Mouse (Mus musculus): ENCODE results near the gene Cldn9.

The Cldn9 gene

DNA sequence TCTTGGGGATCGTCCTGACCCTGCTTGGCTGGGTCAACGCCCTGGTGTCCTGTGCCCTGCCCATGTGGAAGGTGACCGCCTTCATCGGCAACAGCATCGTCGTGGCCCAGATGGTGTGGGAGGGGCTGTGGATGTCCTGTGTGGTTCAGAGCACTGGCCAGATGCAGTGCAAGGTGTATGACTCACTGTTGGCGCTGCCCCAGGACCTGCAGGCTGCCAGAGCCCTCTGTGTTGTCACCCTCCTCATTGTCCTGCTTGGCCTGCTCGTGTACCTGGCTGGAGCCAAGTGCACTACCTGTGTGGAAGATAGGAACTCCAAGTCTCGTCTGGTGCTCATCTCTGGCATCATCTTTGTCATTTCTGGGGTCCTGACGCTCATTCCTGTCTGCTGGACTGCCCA is 2.7 kb downstream of the Cldn9 start:
- in situ Hi-C loops (cut with MseI, MboI), result no loop called here

DNA sequence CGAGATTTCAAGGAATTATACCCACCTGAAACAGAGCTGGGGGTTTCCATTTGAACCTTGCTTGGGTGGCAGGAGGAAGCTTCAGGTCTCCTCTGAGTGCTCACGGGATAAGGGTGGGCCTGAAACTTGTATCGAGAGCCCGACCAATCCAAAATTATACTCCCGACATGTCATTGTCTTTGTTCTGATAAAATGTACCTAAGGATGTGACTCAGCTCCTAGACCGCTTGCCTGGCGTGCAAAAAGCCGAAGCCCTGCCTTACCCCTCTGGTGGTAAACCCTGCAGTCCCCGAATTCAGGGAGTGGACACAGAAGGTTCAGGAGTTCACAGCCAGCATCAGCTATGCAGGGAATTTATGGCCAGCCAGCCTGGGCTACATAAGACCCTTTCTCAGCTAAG is 3.5 kb downstream of the Cldn9 start:
- in situ Hi-C loops (cut with MseI, MboI), result no loop called here

DNA sequence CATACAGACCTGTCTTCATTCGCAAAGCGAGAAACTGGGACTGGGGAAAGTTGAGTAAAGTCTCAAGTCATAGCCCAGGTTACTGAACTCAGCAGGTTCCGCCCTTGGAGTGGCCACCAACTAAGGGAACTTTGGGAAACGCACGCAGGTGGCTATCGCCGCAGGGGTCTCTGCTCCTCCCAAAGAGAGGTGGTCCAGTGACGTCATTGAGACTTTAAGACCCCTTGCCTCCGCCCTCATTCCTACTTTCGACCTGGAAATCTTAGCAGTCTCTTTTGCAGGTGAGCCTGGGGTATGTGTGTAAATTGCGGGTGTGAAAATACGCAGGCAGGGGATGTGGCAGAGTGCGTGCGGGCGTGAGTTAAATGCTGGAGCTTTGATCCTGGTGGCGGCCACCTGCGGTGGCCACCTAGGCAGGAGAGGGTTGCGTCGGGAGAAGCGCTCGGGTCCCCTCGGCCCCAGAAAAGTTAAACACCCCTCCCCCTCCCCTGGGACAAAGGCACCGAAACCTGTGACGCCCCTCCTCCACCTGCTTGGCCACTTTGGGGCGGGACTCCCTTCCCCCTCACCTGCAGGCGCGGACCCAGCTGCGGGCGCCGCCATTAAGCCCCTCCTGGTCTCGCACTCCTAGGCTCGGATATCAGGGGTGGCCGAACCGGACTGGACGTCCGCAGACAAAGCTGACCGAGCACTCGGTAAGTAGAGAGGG is 4.5 kb downstream of the Cldn9 start, which contains the start of gene Cldn6:
Gene Cldn6, plus strand, starts transcription at position 123 of the 709 bp plus-strand sequence.
- in situ Hi-C loops (cut with MseI, MboI), result no loop called here

DNA sequence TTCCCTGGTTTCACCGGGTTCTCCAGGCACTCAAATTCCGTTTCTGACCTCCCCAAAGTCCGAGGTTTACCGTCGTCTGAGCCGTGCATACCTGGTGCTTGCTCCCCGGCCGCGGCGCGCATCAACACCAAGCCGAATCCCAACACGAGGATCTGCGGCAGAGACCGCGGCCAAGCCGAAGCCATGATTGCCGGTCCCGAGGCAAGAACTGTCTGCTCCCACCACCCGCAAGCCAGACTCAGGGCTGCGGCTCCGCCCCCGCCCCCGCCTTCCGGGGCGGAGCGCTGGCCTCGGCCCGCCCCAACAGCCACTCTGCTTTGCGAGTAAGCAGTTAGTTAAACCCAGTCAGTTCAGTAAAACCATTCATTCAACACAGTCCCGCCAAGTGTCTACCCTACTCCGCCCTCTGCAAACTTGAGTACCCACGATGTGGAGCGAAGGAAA is 6.6 kb downstream of the Cldn9 start, which contains the start of gene Tnfrsf12a:
Gene Tnfrsf12a, minus strand, starts transcription at position 233 of the 444 bp plus-strand sequence.
- in situ Hi-C loops (cut with MseI, MboI), result no loop called here

DNA sequence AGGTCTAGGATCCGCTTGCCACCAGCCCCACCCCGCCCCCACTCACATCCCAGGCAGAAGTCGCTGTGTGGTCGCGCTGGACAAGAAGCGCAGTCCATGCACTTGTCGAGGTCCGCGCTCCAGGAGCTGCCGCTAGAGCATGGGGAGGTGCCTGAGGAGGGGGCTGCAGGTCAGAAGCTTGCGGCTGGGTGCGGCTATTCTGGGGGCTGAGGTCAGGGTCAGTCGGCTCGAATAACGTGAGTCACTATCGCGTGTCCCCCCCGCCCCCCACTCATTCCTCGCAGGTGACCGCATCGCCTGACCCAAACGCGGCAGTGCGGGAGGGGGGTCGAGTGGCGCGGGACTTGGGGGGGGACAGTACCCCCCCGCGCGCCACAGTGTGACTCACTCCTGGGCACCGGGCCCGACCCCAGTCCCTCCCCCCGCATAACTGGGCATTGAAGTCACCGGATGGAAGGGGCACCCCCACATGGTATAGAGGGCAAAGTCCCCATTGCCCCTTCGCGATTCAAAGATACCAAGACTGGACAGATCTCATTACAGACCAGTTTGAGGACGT is 7.3 kb downstream of the Cldn9 start:
- in situ Hi-C loops (cut with MseI, MboI), result no loop called here

DNA sequence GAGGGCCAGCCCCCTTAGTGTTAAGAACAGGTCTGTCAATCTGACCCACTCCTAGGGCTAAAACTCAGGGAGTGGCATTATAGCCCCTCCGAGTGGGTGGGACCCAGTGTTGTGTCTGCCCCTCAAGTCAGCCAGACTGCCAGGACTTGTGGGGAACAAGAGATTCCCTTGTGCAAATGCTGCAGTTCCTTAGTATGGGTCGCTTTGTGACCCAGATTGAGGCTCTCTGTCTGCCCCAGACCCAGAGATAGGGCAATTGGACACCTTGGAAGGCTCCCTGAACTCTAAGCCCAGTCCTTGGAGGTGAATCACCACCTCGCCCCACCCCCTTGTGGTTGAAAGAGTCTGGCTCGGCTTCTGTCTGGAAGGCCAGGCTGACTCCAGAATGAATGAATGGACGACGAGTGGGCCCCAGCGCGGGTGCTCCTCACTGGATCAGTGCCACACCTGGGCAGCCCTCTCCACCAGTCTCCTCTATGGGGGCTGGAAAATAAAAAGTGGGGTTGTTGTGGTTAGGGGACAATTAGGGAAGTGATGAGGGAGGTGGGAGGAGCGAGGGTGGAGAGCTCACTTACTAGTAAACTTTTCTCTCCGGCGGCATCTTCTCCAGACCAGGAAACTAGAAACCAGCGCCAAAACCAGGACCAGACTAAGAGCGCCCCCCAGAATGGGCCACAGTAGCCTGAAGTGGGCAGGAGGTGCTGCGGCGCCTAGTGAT is 8.1 kb downstream of the Cldn9 start:
- in situ Hi-C loops (cut with MseI, MboI), result no loop called here

DNA sequence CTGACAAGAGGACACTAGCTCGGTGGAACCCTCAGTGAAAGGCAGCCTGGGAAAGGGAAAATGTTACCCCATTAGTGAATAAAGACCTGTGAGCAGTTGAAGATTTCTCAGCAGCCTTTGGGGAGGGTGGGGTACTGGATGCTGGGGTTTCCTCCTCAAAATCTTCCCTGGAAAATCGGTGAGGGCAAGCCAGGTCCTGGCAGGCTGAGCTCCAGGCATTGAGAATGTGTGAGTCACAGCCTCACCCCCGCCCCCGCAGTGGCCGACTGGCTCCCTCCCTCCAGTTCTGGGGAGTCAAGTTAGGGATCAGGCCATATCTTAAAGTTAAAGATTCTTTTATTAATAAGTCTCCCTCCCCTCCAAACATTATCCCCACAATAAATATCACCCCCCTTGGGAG is 8.7 kb downstream of the Cldn9 start:
- in situ Hi-C loops (cut with MseI, MboI), result no loop called here

DNA sequence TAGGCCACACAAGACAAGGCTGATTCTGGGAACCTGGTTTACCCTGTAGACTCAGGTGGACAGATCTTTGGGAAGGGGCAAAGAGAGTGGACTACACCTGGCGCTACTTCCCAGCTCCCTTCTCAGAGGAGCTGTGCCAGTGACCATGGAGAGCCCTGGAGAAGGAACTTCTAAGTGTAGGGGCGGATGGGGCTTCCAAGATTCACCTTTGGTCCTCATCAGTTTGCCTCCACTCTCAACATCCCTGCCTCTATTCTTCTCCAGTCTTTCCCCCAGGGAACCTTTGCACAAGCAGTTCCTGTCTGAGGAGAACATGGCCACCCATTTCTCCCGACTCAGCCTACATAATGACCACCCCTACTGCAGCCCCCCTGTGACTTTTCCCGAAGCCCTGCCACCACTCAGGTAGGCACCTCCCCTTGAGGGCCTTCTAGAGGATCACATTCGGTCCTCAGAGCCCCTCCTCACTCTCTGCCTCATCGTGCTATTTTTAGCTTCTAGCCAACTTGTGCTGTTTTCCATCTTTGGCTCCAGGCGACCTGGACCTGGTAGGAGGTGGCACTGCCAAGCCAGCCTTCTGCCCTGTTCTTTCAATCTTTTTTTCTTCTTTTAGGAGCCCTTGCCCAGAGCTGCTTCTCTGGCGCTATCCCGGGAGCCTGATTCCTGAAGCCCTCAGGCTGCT is 9.4 kb downstream of the Cldn9 start:
- in situ Hi-C loops (cut with MseI, MboI), result no loop called here

DNA sequence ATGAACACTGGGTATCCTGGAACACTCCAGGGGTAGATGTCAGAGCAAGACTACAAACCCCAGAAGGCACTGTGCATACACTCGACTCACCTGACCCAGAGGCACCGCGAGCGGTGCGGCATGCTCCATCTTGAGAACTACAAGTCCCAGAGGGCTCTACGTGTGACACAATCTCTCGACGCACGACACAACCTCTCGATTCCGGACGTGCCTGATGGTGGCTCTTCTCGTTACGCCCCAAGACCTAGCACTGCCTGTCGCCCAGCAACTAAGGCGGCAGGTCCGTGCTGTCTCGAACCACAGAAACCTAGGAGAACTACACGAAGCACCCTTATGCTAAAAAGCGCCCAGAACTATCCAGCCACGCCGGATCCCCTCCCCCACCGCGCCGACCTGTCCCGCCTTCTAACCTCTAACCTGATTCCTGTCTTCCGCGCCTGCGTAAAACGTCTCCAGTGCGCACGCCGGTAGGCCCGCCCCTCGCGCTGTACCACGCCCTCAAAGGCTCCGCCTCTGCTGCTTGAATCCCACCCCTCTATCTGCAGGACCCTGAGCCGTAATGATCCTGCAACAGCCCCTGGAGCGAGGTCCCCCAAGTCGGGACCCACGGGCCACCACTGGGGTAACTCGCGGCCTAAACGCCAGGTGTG is 10.3 kb downstream of the Cldn9 start, which contains the start of the genes Hcfc1r1 and Thoc6:
Gene Hcfc1r1, plus strand, starts transcription at position 173 of the 650 bp plus-strand sequence.
Gene Thoc6, minus strand, starts transcription at position 459 of the 650 bp plus-strand sequence.
- in situ Hi-C loops (cut with MseI, MboI), result no loop called here

DNA sequence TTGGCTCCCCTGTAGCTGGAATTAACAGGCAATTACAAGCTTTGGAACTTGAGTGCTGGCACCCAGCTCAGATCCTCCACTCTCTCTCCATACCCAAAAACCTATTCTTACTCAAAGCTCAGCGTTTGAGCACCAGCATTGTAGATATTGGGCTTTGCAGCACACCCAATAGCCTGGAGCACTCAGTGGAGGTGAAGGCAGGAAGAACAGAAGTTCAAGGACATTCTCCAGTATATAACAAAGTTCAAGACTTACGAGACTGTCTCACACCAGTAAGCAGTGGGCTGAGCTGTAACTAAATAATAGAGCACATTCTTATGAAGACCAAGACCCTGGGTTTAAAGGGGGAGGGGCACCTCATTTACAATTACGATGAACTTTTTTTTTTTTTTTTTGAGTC is 11.1 kb downstream of the Cldn9 start:
- in situ Hi-C loops (cut with MseI, MboI), result no loop called here

DNA sequence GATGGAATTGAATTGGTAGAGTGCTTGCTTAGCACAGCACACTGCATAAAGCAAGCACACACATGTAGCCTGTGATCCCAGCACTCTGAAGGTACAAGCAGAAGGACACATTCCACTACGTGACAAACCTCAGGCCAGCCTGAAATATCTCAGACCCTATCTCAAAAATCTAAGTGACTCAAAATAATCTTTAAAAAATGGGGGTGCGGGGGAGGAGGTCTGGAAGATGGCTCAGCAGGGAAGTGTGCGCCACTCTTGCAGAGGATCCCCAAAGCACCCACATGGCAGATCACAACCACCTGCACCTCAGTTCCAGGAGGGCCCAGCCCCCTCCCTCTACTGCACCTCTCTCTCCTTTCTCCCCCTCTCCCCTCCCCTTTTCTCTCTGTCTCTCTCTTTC is 12.3 kb downstream of the Cldn9 start:
- in situ Hi-C loops (cut with MseI, MboI), result no loop called here

DNA sequence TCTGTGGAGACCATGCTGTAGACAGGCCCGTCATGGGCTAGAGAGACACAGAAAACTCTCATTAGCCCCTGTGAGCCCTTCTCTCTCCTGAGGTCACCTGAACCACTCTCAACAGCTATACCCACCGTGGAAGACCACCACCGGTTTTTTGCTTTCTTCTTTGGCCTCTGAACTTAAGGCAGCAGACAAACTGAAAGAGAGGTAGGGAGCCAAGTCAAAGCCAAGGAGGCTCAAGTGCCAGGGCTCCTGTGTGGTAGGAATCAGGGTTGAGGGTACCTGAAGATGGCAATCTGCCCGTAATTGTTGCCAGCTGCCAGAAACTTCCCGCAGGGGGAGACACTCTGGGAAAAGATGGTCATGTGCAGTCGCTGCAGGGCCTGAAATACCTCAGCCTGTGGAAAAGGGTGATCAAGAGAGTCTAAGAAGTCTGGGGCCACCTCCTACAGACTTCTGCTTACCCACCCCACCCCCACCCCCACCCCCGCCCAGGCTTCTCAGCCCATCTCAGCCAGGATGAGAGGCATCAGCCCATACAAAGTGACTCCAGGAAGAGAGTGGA is 13.2 kb downstream of the Cldn9 start:
- in situ Hi-C loops (cut with MseI, MboI), result no loop called here

DNA sequence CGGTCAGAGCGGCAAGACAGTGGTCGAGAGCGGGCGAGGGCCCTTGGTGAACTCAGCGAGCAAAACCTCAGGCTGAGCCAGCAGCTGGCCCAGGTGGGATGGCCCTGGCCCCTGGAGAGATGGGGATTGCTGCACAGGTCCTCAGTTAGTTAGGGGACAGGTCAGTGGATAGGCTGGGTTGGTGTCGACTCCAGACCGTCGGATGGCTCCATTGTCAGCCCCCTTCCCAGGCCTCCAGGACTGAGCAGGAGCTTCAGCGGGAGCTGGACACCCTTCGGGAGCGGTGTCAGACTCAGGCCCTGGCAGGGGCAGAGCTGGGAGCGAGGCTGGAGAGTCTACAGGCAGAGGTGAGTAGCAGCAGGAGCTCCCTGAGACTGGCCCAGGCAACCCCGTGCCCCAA is 18.3 kb downstream of the Cldn9 start:
- in situ Hi-C loops (cut with MseI, MboI), result no loop called here

DNA sequence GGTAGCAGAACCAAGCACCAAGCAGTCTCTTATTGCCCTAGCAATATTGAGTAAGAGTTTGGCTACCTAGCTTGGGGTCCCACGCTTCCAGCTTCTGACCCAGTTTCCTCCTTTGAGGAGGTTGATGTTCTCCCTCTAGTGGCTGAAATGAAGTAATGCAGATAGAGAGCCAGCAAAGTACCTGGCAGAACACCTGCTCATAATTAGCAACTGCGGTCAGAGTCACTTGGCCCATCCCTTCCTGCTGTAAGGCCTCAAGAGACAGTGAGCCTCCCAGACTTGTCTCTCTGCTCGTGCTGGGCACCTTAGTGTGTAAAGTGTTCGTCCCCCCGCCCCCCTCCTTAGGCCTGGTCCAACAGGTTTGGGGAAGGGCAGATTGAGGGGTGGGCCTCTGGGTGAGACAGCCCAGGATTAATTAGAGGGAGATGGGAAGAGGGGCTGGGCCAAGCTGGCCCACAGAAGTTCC is 19.2 kb downstream of the Cldn9 start:
- in situ Hi-C loops (cut with MseI, MboI), result loop anchor here (5.0 kb wide), 1 partner anchor 38 kb away; no protein-coding TSS in a partner anchor

DNA sequence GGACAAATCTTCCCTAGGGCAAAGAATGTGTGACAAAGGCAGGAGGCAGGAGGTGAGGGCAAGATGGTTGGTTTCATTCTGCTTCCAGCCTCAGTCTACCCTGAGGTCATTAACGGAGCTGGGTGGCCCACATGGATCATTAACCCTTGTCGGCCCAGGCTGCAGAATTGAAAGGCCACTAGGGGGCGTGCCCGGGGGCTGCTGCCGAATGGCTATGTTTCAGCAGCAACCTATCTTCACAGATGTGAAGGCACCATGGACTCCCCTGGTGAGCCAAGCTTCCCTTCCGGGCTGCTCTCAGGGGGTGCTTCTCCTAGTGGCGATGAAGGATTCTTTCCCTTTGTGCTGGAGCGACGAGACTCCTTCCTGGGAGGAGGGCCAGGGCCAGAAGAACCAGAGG is 22.3 kb downstream of the Cldn9 start:
- in situ Hi-C loops (cut with MseI, MboI), result loop anchor here (5.0 kb wide), 1 partner anchor 41 kb away; no protein-coding TSS in a partner anchor

DNA sequence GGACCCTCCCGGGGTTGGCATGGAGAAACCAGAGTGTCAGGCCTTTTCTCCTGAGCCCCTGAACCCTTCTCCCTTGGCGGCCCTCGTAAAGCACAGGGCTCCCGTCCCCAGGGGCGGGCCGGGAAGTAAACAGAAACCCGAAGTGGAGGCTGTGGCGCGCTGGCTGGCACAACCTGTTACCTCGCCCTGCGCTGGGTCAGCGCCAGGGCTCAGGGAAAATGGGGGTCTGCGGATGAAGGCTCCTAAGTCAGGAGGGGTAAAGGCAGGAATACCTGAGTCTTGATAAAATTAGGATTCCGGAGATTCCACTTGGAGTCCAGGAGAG is 23.0 kb downstream of the Cldn9 start:
- in situ Hi-C loops (cut with MseI, MboI), result loop anchor here (5.0 kb wide), 1 partner anchor 41 kb away; no protein-coding TSS in a partner anchor

DNA sequence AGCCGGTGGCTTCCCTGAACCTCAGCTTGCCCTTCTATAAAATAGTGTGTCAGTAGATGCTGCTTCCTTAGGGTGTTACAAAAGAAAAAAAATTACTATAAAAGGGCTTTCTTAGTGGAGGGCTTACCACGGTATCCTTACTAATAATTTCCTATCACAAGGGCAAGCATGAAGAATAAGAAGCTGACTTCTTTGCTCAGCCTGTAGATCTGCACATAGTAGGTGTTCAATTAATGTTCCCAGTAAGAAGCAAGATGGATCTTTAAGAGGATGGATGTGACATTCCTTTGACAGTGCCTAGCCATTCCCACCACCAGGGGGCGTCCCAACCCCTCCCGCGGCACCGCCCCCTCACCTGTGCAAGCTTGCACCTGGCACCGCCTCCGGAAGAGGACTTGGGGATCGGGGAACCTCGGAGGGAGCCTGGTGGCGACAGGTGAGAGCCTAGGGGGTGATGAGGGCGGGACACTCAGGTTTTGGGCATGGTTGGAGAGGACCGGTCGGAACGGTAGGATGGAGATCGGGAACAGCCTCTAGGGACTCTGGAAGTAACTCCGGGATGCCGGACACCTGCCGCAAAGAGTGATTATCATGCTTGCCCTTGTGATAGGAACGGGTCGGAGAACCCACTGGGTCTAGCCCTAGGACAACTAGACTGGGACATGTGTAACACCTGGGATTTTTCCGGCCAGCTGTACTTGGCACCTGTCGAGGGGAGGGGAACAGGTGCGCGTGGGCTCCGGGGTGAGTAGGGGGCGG is 23.5 kb downstream of the Cldn9 start, which contains the start of gene Bicdl2:
Gene Bicdl2, plus strand, starts transcription at position 390 of the 759 bp plus-strand sequence.
- in situ Hi-C loops (cut with MseI, MboI), result loop anchor here (5.0 kb wide), 1 partner anchor 42 kb away; no protein-coding TSS in a partner anchor

DNA sequence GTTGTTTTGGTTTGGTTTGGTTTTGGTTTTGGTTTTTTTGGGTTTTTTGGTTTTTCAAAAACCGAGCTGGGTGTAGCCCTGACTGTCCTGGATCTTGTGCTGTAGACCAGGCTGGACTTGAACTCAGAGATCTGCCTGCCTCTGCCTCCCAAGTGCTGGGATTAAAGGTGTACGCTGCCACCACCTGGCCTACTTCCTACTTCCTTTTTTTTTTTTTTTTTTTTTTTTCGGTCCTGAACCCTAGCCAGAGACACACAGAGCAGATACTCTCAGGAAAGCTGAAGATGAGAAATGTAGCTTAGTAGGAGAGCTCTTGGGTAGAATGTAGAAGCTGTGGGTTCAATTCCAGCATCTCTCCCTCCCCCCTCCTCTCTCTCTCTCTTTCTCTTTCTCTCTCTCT is 25.4 kb downstream of the Cldn9 start:
- in situ Hi-C loops (cut with MseI, MboI), result no loop called here

DNA sequence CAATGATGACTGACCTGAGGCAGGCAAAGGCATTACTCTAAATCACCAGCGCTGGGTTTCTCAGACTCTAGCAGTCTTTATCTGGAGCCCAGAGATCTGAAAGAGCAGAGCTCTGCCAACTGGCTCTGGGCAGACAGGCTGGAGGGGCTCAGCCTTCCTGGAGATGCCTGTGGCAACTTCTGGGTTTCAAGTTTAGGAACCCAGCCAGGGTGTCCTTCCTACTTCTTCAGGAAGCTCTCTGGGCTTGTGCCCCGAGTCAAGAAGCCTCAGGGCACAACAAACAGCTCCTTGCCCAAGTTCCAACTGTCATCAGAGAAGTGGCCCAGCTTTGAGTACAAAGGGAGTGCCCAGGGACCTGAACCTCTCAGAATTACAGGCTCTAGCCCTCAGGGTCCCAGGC is 29.4 kb downstream of the Cldn9 start:
- in situ Hi-C loops (cut with MseI, MboI), result no loop called here

DNA sequence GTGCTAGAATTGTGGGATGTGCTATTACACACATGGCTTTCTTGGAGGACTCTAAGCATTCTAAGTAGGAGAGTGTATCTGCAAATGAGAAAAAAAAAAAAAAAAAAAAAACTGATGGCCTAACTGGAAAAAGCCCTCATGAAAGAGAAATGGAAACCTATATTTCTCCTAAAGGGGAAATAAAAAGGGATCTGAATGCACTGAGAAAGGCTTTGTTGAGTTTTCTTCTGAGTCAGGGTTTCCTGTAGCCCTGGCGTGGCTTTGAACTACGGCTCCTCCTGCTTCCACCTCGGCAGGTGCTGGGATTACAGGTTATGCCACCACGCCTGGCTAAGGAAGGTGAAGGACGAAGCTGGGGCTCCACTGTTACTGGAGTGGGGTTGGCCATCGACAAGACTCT is 29.8 kb downstream of the Cldn9 start:
- in situ Hi-C loops (cut with MseI, MboI), result no loop called here

All from mouse trophoblast stem cell (cell line).